Mouse (Mus musculus) myocyte (in vitro differentiated cells): ENCODE measurements around the gene Kif27. TPM values are rescaled to one million over a fixed set of nuclear protein-coding genes. Genes with fewer than 3 reads are reported as not detected.

Experiments
- H3K27me3 ChIP-seq: one replicate; pipeline ENCODE4 v1.6.1; 2011; ENCODE audit not compliant: control insufficient read depth, insufficient read depth, insufficient read length
- H3K36me3 ChIP-seq: one replicate; pipeline ENCODE4 v1.6.1; 2011; ENCODE audit not compliant: control insufficient read depth, insufficient read depth
- H3K4me2 ChIP-seq: one replicate; pipeline ENCODE4 v1.6.1; 2011; ENCODE audit warnings: low read depth, control low read depth
- H3K4me3 ChIP-seq: one replicate; pipeline ENCODE4 v1.5.1; 2011; ENCODE audit warnings: mild to moderate bottlenecking, control low read depth, moderate library complexity
- H3K79me2 ChIP-seq: one replicate; pipeline ENCODE4 v1.6.1; 2011; ENCODE audit not compliant: control insufficient read depth, insufficient read depth
- H3ac ChIP-seq: one replicate; pipeline ENCODE4 v1.6.1; 2011; ENCODE audit not compliant: control insufficient read depth, insufficient read length
- CEBPB ChIP-seq: IDR thresholded peaks from 2 replicates; pipeline ENCODE4 v1.6.1; 2011; ENCODE audit warnings: mild to moderate bottlenecking, moderate library complexity; ENCODE audit not compliant: poor library complexity, insufficient read depth, severe bottlenecking
- E2F4 ChIP-seq: IDR thresholded peaks from one replicate; pipeline ENCODE4 v1.6.1; 2011; ENCODE audit warnings: mild to moderate bottlenecking, control low read depth, moderate library complexity; ENCODE audit not compliant: insufficient read depth
- MAX ChIP-seq: IDR thresholded peaks from one replicate; pipeline ENCODE4 v1.6.1; 2011; ENCODE audit warnings: low read depth, mild to moderate bottlenecking, control low read depth
- MYOD1 ChIP-seq, 3 experiments: IDR thresholded peaks; one replicate each; pipeline ENCODE4 v1.6.1; 2011; ENCODE audit warnings: control low read depth in 2 of 3, low read depth in 2 of 3, mild to moderate bottlenecking in 2 of 3, moderate library complexity in 1 of 3; ENCODE audit not compliant: insufficient read length in 2 of 3, control insufficient read depth in 1 of 3
- MYOG ChIP-seq, 3 experiments: IDR thresholded peaks; one replicate each; pipeline ENCODE4 v1.6.1; 2011; ENCODE audit warnings: control low read depth in 2 of 3, low read depth in 2 of 3, mild to moderate bottlenecking in 2 of 3; ENCODE audit not compliant: insufficient read length in 2 of 3, control insufficient read depth in 1 of 3, insufficient read depth in 1 of 3
- POLR2A ChIP-seq: IDR thresholded peaks from one replicate; pipeline ENCODE4 v1.6.1; 2011; ENCODE audit warnings: low read depth, mild to moderate bottlenecking, control low read depth, moderate library complexity; ENCODE audit not compliant: insufficient read length
- POLR2AphosphoS2 ChIP-seq: IDR thresholded peaks from one replicate; pipeline ENCODE4 v1.6.1; 2011; ENCODE audit warnings: low read depth, control low read depth; ENCODE audit not compliant: insufficient read length
- REST ChIP-seq: IDR thresholded peaks from one replicate; pipeline ENCODE4 v1.6.1; 2011; ENCODE audit warnings: mild to moderate bottlenecking, control low read depth, moderate library complexity; ENCODE audit not compliant: insufficient read depth, insufficient read length
- SRF ChIP-seq: IDR thresholded peaks from one replicate; pipeline ENCODE4 v1.6.1; 2011; ENCODE audit warnings: low read depth; ENCODE audit not compliant: control insufficient read depth, insufficient read length
- TCF12 ChIP-seq: IDR thresholded peaks from one replicate; pipeline ENCODE4 v1.6.1; 2011; ENCODE audit warnings: mild to moderate bottlenecking, control low read depth; ENCODE audit not compliant: poor library complexity, insufficient read depth, severe bottlenecking
- TCF3 ChIP-seq: IDR thresholded peaks from one replicate; pipeline ENCODE4 v1.6.1; 2011; ENCODE audit warnings: low read depth, control low read depth; ENCODE audit not compliant: insufficient read length
- USF1 ChIP-seq: IDR thresholded peaks from one replicate; pipeline ENCODE4 v1.6.1; 2011; ENCODE audit warnings: low read depth, mild to moderate bottlenecking, control low read depth, moderate library complexity
- polyA plus RNA-seq: library from polyadenylated mRNA; unstranded; fragments of >200 nt; fragmentation: generic; extraction: Trizol; gene quantifications from one replicate; pipeline ENCODE4 v1.2.1, GENCODE M21; 2012; ENCODE audit warnings: missing spikeins

Kif27 gene
- polyA plus RNA-seq, 1 experiment: 0.08 TPM

GRCm38 (mm10) chr13:58302421-58303145 is 56.3 kb downstream of the Kif27 start:
- TF ChIP-seq USF1 (no peak), MAX (no peak), TCF12 (no peak), E2F4 (no peak), CEBPB (no peak), REST (no peak), POLR2A (no peak), TCF3 (no peak), POLR2AphosphoS2 (no peak), MYOD1 (IDR thresholded peaks at IDR 0.05; ENCODE audit: control insufficient read depth in 1 of 3, insufficient read length in 2 of 3, low read depth in 2 of 3) (no peak)
- peaks cover 5% of the 10 kb centered on the region for H3K27me3 ChIP-seq
- H3K4me2 ChIP-seq: no peak overlapping the region
- H3ac ChIP-seq: no peak overlapping the region
- no peaks in the 10 kb centered on the region for H3K36me3 ChIP-seq
- no peak overlapping the region for H3K4me3 ChIP-seq
- no peaks in the 10 kb centered on the region for H3K79me2 ChIP-seq

- Histone ChIP-seq H3ac (no peak overlapping the region), H3K36me3 (no peaks in the 10 kb centered on the region), H3K79me2 (no peaks in the 10 kb centered on the region), H3K4me2 (no peak overlapping the region), H3K4me3 (no peak overlapping the region), H3K27me3 (peaks cover 5% of the 10 kb centered on the region)
- TF ChIP-seq MYOG (IDR thresholded peaks at IDR 0.05; ENCODE audit: control insufficient read depth in 1 of 3, insufficient read depth in 1 of 3, insufficient read length in 2 of 3, low read depth in 2 of 3) (no peak), MYOD1 (IDR thresholded peaks at IDR 0.05; ENCODE audit: control insufficient read depth in 1 of 3, insufficient read length in 2 of 3, low read depth in 2 of 3) (no peak), POLR2A (no peak), SRF (no peak), CEBPB (no peak), MAX (no peak), TCF12 (no peak), E2F4 (no peak), USF1 (no peak), REST (no peak), POLR2AphosphoS2 (no peak), TCF3 (no peak)
These were observed 57.0 kb downstream of the Kif27 start for GRCm38 (mm10) chr13:58301961-58302360.

DNA sequence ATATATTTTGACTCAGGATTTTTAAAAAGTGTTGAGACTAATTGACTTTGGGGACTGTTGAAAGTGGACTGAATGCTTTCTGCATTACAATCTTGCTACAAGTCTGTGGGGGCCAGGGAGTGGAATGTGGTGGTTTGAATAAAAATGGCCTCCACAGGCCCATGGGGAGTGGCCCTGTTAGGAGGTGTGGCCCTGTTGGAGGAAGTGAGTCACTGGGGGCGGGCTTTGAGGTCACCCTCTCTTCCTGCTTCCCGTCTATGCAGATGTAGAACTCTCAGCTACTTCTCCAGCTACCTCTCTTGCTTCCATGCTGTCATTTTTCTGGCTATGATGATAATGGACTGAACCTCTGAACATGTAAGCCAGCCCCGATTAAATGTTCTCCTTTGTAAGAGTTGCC is 60.2 kb downstream of the Kif27 start:
- H3ac ChIP-seq: no peak overlapping the region
- no peaks in the 10 kb centered on the region for H3K79me2 ChIP-seq
- no peaks in the 10 kb centered on the region for H3K36me3 ChIP-seq
- TF ChIP-seq POLR2AphosphoS2 (no peak), MAX (no peak), REST (no peak), SRF (no peak), E2F4 (no peak), MYOD1 (IDR thresholded peaks at IDR 0.05; ENCODE audit: control insufficient read depth in 1 of 3, insufficient read length in 2 of 3, low read depth in 2 of 3) (no peak), TCF3 (no peak), USF1 (no peak), POLR2A (no peak), MYOG (IDR thresholded peaks at IDR 0.05; ENCODE audit: control insufficient read depth in 1 of 3, insufficient read depth in 1 of 3, insufficient read length in 2 of 3, low read depth in 2 of 3) (no peak), CEBPB (no peak), TCF12 (no peak)
- no peak overlapping the region for H3K4me2 ChIP-seq
- peaks cover 5% of the 10 kb centered on the region for H3K27me3 ChIP-seq
- H3K4me3 ChIP-seq: no peak overlapping the region

GRCm38 (mm10) chr13:58295582-58295981 is 63.3 kb downstream of the Kif27 start:
- no peaks in the 10 kb centered on the region for H3K36me3 ChIP-seq
- no peak overlapping the region for H3K4me2 ChIP-seq
- H3ac ChIP-seq: no peak overlapping the region

DNA sequence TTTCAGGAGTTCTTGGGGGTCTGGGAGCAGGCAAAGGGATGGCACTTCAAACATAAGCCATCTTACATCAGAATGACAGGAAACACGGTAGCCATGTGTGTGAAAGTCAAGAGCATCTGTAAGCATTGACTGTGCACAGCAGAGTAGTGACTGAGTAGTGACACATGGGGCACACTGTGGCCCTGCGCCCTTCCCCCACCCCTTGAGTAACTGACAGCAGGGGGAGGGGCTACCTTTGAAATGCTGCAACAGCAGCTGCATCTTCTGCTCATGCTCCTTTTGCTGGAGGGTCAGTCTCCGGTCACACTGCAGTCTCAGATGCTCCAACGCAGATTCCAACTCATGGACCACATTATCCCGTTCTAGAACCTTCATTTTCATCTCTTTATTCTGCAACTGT is 66.1 kb downstream of the Kif27 start:
- Histone ChIP-seq H3K27me3 (no peaks in the 10 kb centered on the region), H3K79me2 (no peaks in the 10 kb centered on the region), H3ac (no peak overlapping the region), H3K4me2 (no peak overlapping the region), H3K36me3 (no peaks in the 10 kb centered on the region), H3K4me3 (no peak overlapping the region)
- no peak for TF ChIP-seq MAX

More at GRCm38 (mm10) chr13:58295582-58295981, 63.3 kb downstream of the Kif27 start:
- no peaks in the 10 kb centered on the region for H3K79me2 ChIP-seq
- TF ChIP-seq MYOD1 (IDR thresholded peaks at IDR 0.05; ENCODE audit: control insufficient read depth in 1 of 3, insufficient read length in 2 of 3, low read depth in 2 of 3): no peak
- TF ChIP-seq CEBPB: peak; percentile 82
- H3K27me3 ChIP-seq: no peaks in the 10 kb centered on the region
- H3K4me3 ChIP-seq: no peak overlapping the region
